11 mouse cellular contexts compared by ENCODE assay signal in the genomic region with DNA sequence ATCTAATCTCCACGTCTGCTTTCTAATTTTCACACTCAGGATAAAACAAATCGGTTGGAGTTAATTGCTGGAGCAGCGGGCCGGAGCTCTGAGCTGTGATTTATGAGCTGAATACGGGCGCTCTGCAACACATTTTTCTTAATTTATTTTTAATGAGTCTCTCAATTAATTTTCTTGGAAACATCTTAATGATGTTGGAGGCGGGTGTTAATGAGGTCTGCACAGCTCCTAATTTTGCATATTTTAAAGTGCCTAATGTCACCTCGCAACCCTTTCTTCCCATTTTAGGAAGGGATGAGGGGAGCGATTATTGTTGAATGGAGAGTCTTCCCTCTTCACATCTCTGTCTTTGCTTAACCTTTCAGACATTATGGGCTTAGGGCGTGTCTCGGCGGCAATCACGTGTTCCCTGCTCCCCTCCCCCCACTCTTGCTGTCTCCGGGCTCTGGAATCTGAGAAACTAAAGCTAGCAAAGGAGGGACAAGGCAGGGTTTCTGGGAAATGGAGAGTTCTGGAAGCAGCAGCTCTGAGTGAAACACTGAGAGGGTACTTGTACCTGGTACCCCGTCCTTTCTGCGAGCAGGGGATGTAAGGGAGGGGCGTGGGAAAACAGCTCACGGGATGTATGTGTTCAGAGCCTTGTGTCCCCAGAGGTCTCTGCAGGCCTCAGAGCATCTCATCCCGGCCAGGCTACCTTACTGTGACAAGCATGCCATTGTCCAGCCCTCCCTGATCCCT. TPM values are rescaled to one million over a fixed set of nuclear protein-coding genes. Genes with fewer than 3 reads are reported as not detected.
DNase-seq lines count a peak whose midpoint lies in the region; ATAC-seq and TF ChIP-seq lines count a peak whose summit lies in the region.
"Had no signal": no experiment of that assay in that cellular context is flagged by ENCODE, and none has a peak within 500 bp of the region (broad histone marks: within the 10 kb centered on the region; RNA-seq: fewer than 3 reads in every experiment).

No protein-coding gene starts in this region.

- no peak overlapping the region for H3K9ac ChIP-seq in intestine, embryonic 15.5 days
- H3K9ac ChIP-seq in midbrain, embryonic 11.5 days (ENCODE audit: low read length): peak overlapping the region; percentile 65
- H3K9ac ChIP-seq: liver, embryonic 15.5 days had no signal

- no peak for TF ChIP-seq CTCF in gastrocnemius, adult 2 months (IDR thresholded peaks at IDR 0.05)

- 34% methylated on average over 19 of the region's 19 CpGs for WGBS in forebrain, embryonic 10.5 days
- WGBS in intestine, embryonic 15.5 days: 57% methylated on average over 19 of the region's 19 CpGs
- WGBS in midbrain, embryonic 11.5 days: 20% methylated on average over 19 of the region's 19 CpGs

- ATAC-seq in intestine, embryonic 15.5 days: no peak
- peak; percentile 92 for ATAC-seq in midbrain, embryonic 11.5 days (ENCODE audit: low FRiP score)

- no peaks in the 10 kb centered on the region for H3K36me3 ChIP-seq in forebrain, embryonic 10.5 days (replicated peaks)
- H3K36me3 ChIP-seq in intestine, embryonic 15.5 days: no peaks in the 10 kb centered on the region
- H3K36me3 ChIP-seq in midbrain, embryonic 11.5 days (ENCODE audit: control insufficient read depth, insufficient read depth, low read length): no peaks in the 10 kb centered on the region
- H3K36me3 ChIP-seq: liver, embryonic 15.5 days had no signal

- peak overlapping the region; percentile 63 for H3K4me3 ChIP-seq in gastrocnemius, adult 2 months
- peak overlapping the region; percentile 28 for H3K4me3 ChIP-seq in forebrain, embryonic 10.5 days
- H3K4me3 ChIP-seq in intestine, embryonic 15.5 days (replicated peaks): no peak overlapping the region
- H3K4me3 ChIP-seq in midbrain, embryonic 11.5 days (ENCODE audit: low read depth, low read length): no peak overlapping the region
- H3K4me3 ChIP-seq: erythroblast, embryonic 14.5 days; liver, embryonic 15.5 days had no signal

- peak overlapping the region; percentile 35; the same call in 1 of the 2 replicates for H3K27ac ChIP-seq in gastrocnemius, adult 2 months
- H3K27ac ChIP-seq in forebrain, embryonic 10.5 days: peak overlapping the region; percentile 89
- H3K27ac ChIP-seq in intestine, embryonic 15.5 days: no peak overlapping the region
- H3K27ac ChIP-seq in midbrain, embryonic 11.5 days (ENCODE audit: low read depth, low read length): peak overlapping the region; percentile 55
- H3K27ac ChIP-seq: liver, embryonic 15.5 days had no signal

- no peaks in the 10 kb centered on the region for H3K27me3 ChIP-seq in forebrain, embryonic 10.5 days (ENCODE audit: poor library complexity, severe bottlenecking)
- H3K27me3 ChIP-seq in intestine, embryonic 15.5 days (replicated peaks): no peaks in the 10 kb centered on the region
- no peaks in the 10 kb centered on the region for H3K27me3 ChIP-seq in midbrain, embryonic 11.5 days (ENCODE audit: control insufficient read depth, insufficient read depth, low read length)
- H3K27me3 ChIP-seq: CH12.LX; liver, embryonic 15.5 days had no signal

- intact Hi-C loops in gastrocnemius, adult 2 months (cut with DNase I): no loop called here

- peak overlapping the region; percentile 26 for H3K4me2 ChIP-seq in intestine, embryonic 15.5 days (replicated peaks)
- H3K4me2 ChIP-seq in midbrain, embryonic 11.5 days: peak overlapping the region; percentile 23
- H3K4me2 ChIP-seq: liver, embryonic 15.5 days had no signal

- H3K9me3 ChIP-seq in forebrain, embryonic 10.5 days: peaks cover 4% of the 10 kb centered on the region; the same call in 1 of the 2 replicates
- H3K9me3 ChIP-seq in intestine, embryonic 15.5 days: no peaks in the 10 kb centered on the region
- no peaks in the 10 kb centered on the region; the same call in 1 of the 2 replicates for H3K9me3 ChIP-seq in midbrain, embryonic 11.5 days (ENCODE audit: control insufficient read depth, low read length)
- H3K9me3 ChIP-seq: liver, embryonic 15.5 days had no signal

- peaks cover 26% of the 10 kb centered on the region for H3K4me1 ChIP-seq in forebrain, embryonic 10.5 days
- H3K4me1 ChIP-seq in intestine, embryonic 15.5 days (replicated peaks): no peaks in the 10 kb centered on the region; the same call in 1 of the 2 replicates
- H3K4me1 ChIP-seq in midbrain, embryonic 11.5 days (ENCODE audit: control insufficient read depth, insufficient read depth, low read length): peaks cover 8% of the 10 kb centered on the region
- H3K4me1 ChIP-seq: liver, embryonic 15.5 days had no signal

- peak; percentile 38 for DNase-seq in gastrocnemius, adult 2 months
- DNase-seq in gastrocnemius, postnatal 25 days: no peak
- DNase-seq in ES-CJ7 (ENCODE audit: low read depth, low spot score) (peak; percentile 84), liver (no peak)
- peak; percentile 79 for DNase-seq in forebrain, embryonic 10.5 days (ENCODE audit: extremely low spot score, low spot score)
- peak; percentile 98 for DNase-seq in midbrain, embryonic 11.5 days (ENCODE audit: low spot score, missing footprints)
- no peak for DNase-seq in ovary, adult 18-20 months (ENCODE audit: low spot score)

RNA-seq across cellular contexts. Expression of gene Pmfbp1, which starts 56.8 kb away (rescaled TPM):
- not detected for total RNA-seq in gastrocnemius, adult 2 months (2021)
- total RNA-seq in gastrocnemius, postnatal 25 days (2021): not detected
- 0.09 TPM in 2 replicates for polyA plus RNA-seq in forebrain, embryonic 10.5 days (2016; fragmentation: Nextera tagmentation; extraction: Ambion mirVana)
- polyA plus RNA-seq in intestine, embryonic 15.5 days (2015; fragmentation: Nextera tagmentation; extraction: Ambion mirVana): not detected in 2 replicates
- 3.1 TPM in 2 replicates for polyA plus RNA-seq in midbrain, embryonic 11.5 days (2014; fragmentation: Nextera tagmentation; extraction: Ambion mirVana)
- total RNA-seq: CH12.LX had no signal
- polyA plus RNA-seq: erythroblast, embryonic 14.5 days; liver, embryonic 15.5 days had no signal

Comparison
In these comparisons a context has a peak if more than half of its experiments do, and no peak if none do; other contexts are left out.
1. DNase-seq: peak in gastrocnemius, adult 2 months (single experiment), ES-CJ7 (single experiment), forebrain, embryonic 10.5 days (single experiment) and midbrain, embryonic 11.5 days (single experiment); none in gastrocnemius, postnatal 25 days (single experiment), liver (single experiment) and ovary, adult 18-20 months (single experiment).
2. H3K4me3 ChIP-seq: peak in gastrocnemius, adult 2 months (single experiment) and forebrain, embryonic 10.5 days (single experiment); none in intestine, embryonic 15.5 days (single experiment) and midbrain, embryonic 11.5 days (single experiment).